Mouse (Mus musculus) neural tube, embryonic 11.5 days (tissue): ENCODE measurements around the gene Tas2r143. TPM values are rescaled to one million over a fixed set of nuclear protein-coding genes. Genes with fewer than 3 reads are reported as not detected.
A peak's percentile ranks its signal among the peaks of the same experiment; 100 is the strongest.

Experiments used
- ATAC-seq: fragments of 200-750 bp; cut with Nextera tagmentation; 2 replicates; pipeline ENCODE4 v1.8.0; 2017; ENCODE audit warnings: moderate number of reproducible peaks, mild to moderate bottlenecking, moderate TSS enrichment, moderate library complexity; ENCODE audit not compliant: insufficient read depth, low FRiP score, low TSS enrichment
- DNase-seq: peaks from one replicate; pipeline ENCODE4 v3.0.0-alpha.2; 2015; ENCODE audit warnings: low spot score
- H3K27ac ChIP-seq: fragments of 300-500 bp; sonication (generic); 2 replicates; pipeline ENCODE4 v1.5.1; 2014; ENCODE audit warnings: low read depth, mild to moderate bottlenecking, low read length
- H3K27me3 ChIP-seq: fragments of 300-500 bp; sonication (generic); 2 replicates; pipeline ENCODE4 v1.6.1; 2014; ENCODE audit warnings: mild to moderate bottlenecking, low read length, mixed read lengths; ENCODE audit not compliant: control insufficient read depth, insufficient read depth
- H3K36me3 ChIP-seq: fragments of 300-500 bp; sonication (generic); 2 replicates; pipeline ENCODE4 v1.6.1; 2014; ENCODE audit warnings: mild to moderate bottlenecking, low read length, moderate library complexity, mixed read lengths; ENCODE audit not compliant: control insufficient read depth, insufficient read depth
- H3K4me1 ChIP-seq: fragments of 300-500 bp; sonication (generic); 2 replicates; pipeline ENCODE4 v1.6.1; 2014; ENCODE audit warnings: low read length, mixed read lengths; ENCODE audit not compliant: control insufficient read depth, insufficient read depth
- H3K4me2 ChIP-seq: fragments of 300-500 bp; sonication (generic); 2 replicates; pipeline ENCODE4 v1.6.1; 2014; ENCODE audit warnings: low read depth, mild to moderate bottlenecking, moderate library complexity
- H3K4me3 ChIP-seq: fragments of 300-500 bp; sonication (generic); 2 replicates; pipeline ENCODE4 v1.5.1; 2014; ENCODE audit warnings: low read depth, low read length
- H3K9ac ChIP-seq: fragments of 300-500 bp; sonication (generic); 2 replicates; pipeline ENCODE4 v1.6.1; 2014; ENCODE audit warnings: mild to moderate bottlenecking, low read length
- H3K9me3 ChIP-seq: fragments of 300-500 bp; sonication (generic); 2 replicates; pipeline ENCODE4 v1.6.1; 2016; ENCODE audit warnings: low read length; ENCODE audit not compliant: control insufficient read depth
- WGBS: fragments of 180-500 bp; shearing (Covaris S2); extraction: QIAGEN DNeasy Blood & Tissue Kit; methylation state at CpG from one replicate; pipeline ENCODE4 v1.1.7; 2014; 5-methylcytosine and 5-hydroxymethylcytosine counted together
- polyA plus RNA-seq: library from polyadenylated mRNA; unstranded; fragments of >200 nt; fragmentation: Nextera tagmentation; extraction: Ambion mirVana; gene quantifications from 2 replicates; pipeline ENCODE4 v1.2.1, GENCODE M21; 2014

The Tas2r143 gene
- polyA plus RNA-seq, 1 experiment from 2014 or later, result not detected

- H3K9me3 ChIP-seq, result no peaks in the 10 kb centered on the region
- peaks cover 5% of the 10 kb centered on the region; the same call in 1 of the 2 replicates for H3K4me1 ChIP-seq
- no peaks in the 10 kb centered on the region for H3K27me3 ChIP-seq
- no peak within 1 kb of the TSS for H3K27ac ChIP-seq
- H3K4me2 ChIP-seq, result peak within 1 kb of the TSS; percentile 93
- DNase-seq (peak; percentile 56), ATAC-seq (peak; percentile 72)
- H3K36me3 ChIP-seq, result no peaks in the 10 kb centered on the region
- H3K4me3 ChIP-seq, result peak within 1 kb of the TSS; percentile 45
- peak within 1 kb of the TSS; percentile 47 for H3K9ac ChIP-seq
- under 1% methylated on average over 35 of the region's 36 CpGs for WGBS
These were observed 27.1 kb upstream of the Tas2r143 start, which contains the start of gene Epha1 for GRCm38 (mm10) chr6:42372816-42373547. TSS of gene Epha1 (minus strand) at chr6:42373268.

- H3K36me3 ChIP-seq, result no peaks in the 10 kb centered on the region
- H3K4me3 ChIP-seq, result peak overlapping the region; percentile 45; the same call in 1 of the 2 replicates
- ATAC-seq (no peak; the same call in 1 of the 2 replicates), DNase-seq (no peak)
- H3K9ac ChIP-seq, result no peak overlapping the region
- 44% methylated on average over 7 of the region's 7 CpGs for WGBS
- no peak overlapping the region for H3K27ac ChIP-seq
- peak overlapping the region; percentile 93 for H3K4me2 ChIP-seq
- peaks cover 5% of the 10 kb centered on the region; the same call in 1 of the 2 replicates for H3K4me1 ChIP-seq
- no peaks in the 10 kb centered on the region for H3K27me3 ChIP-seq
- H3K9me3 ChIP-seq, result no peaks in the 10 kb centered on the region
These were observed 26.2 kb upstream of the Tas2r143 start for GRCm38 (mm10) chr6:42373669-42374430.

- Histone ChIP-seq H3K4me3 (no peak overlapping the region), H3K27ac (no peak overlapping the region), H3K9me3 (no peaks in the 10 kb centered on the region), H3K4me2 (no peak overlapping the region), H3K9ac (no peak overlapping the region), H3K27me3 (no peaks in the 10 kb centered on the region), H3K36me3 (no peaks in the 10 kb centered on the region), H3K4me1 (peaks cover 5% of the 10 kb centered on the region; the same call in 1 of the 2 replicates)
- 82% methylated on average over 4 of the region's 4 CpGs for WGBS
- ATAC-seq (no peak), DNase-seq (no peak)
These were observed 25.3 kb upstream of the Tas2r143 start for GRCm38 (mm10) chr6:42374701-42375100.

GRCm38 (mm10) chr6:42375131-42375530 is 24.9 kb upstream of the Tas2r143 start:
- ATAC-seq, result no peak
- 85% methylated on average over 2 of the region's 2 CpGs for WGBS
- H3K9me3 ChIP-seq, result no peaks in the 10 kb centered on the region

GRCm38 (mm10) chr6:42376016-42376415 is 24.0 kb upstream of the Tas2r143 start:
- Histone ChIP-seq H3K9ac (no peak overlapping the region), H3K36me3 (no peaks in the 10 kb centered on the region), H3K4me2 (no peak overlapping the region), H3K4me3 (no peak overlapping the region), H3K27me3 (no peaks in the 10 kb centered on the region), H3K27ac (no peak overlapping the region), H3K4me1 (peaks cover 2% of the 10 kb centered on the region; the same call in 1 of the 2 replicates), H3K9me3 (no peaks in the 10 kb centered on the region)
- ATAC-seq, result no peak
- 48% methylated on average over 4 of the region's 4 CpGs for WGBS
- no peak for DNase-seq

More at GRCm38 (mm10) chr6:42375131-42375530, 24.9 kb upstream of the Tas2r143 start:
- peaks cover 2% of the 10 kb centered on the region; the same call in 1 of the 2 replicates for H3K4me1 ChIP-seq
- no peaks in the 10 kb centered on the region for H3K27me3 ChIP-seq
- H3K4me3 ChIP-seq, result no peak overlapping the region
- no peak for DNase-seq
- H3K36me3 ChIP-seq, result no peaks in the 10 kb centered on the region
- no peak overlapping the region for H3K9ac ChIP-seq
- H3K27ac ChIP-seq, result no peak overlapping the region
- no peak overlapping the region for H3K4me2 ChIP-seq

GRCm38 (mm10) chr6:42376504-42377019 is 23.5 kb upstream of the Tas2r143 start:
- DNase-seq, result no peak
- no peaks in the 10 kb centered on the region for H3K27me3 ChIP-seq
- WGBS, result 84% methylated on average over 6 of the region's 6 CpGs
- no peaks in the 10 kb centered on the region for H3K9me3 ChIP-seq
- H3K9ac ChIP-seq, result no peak overlapping the region
- no peak overlapping the region for H3K27ac ChIP-seq
- no peak overlapping the region for H3K4me3 ChIP-seq
- H3K4me1 ChIP-seq, result peaks cover 2% of the 10 kb centered on the region; the same call in 1 of the 2 replicates
- H3K36me3 ChIP-seq, result no peaks in the 10 kb centered on the region
- no peak overlapping the region for H3K4me2 ChIP-seq
- ATAC-seq, result no peak

- Histone ChIP-seq H3K27me3 (no peaks in the 10 kb centered on the region), H3K9me3 (no peaks in the 10 kb centered on the region), H3K36me3 (no peaks in the 10 kb centered on the region), H3K4me3 (no peak overlapping the region), H3K27ac (no peak overlapping the region), H3K9ac (no peak overlapping the region), H3K4me2 (no peak overlapping the region), H3K4me1 (peaks cover 2% of the 10 kb centered on the region; the same call in 1 of the 2 replicates)
- ATAC-seq (no peak), DNase-seq (no peak)
- 79% methylated on average over 5 of the region's 5 CpGs for WGBS
These were observed 22.8 kb upstream of the Tas2r143 start for GRCm38 (mm10) chr6:42377280-42377679.

GRCm38 (mm10) chr6:42379551-42379950 is 20.5 kb upstream of the Tas2r143 start:
- Histone ChIP-seq H3K36me3 (no peaks in the 10 kb centered on the region), H3K4me2 (no peak overlapping the region), H3K4me1 (no peaks in the 10 kb centered on the region), H3K27ac (no peak overlapping the region), H3K9ac (no peak overlapping the region), H3K27me3 (no peaks in the 10 kb centered on the region), H3K9me3 (no peaks in the 10 kb centered on the region), H3K4me3 (no peak overlapping the region)
- ATAC-seq, result no peak
- no peak for DNase-seq
- 53% methylated on average over 3 of the region's 3 CpGs for WGBS
